Mouse (Mus musculus) lung, adult 2 months (tissue): ENCODE measurements around the gene Rpl7l1.
"Not testable (repeated sequence)": the region's sequence is repeated elsewhere in the genome, so short reads cannot be mapped to it uniquely, and the experiment has no call there.

ENCODE experiments used
- CTCF ChIP-seq: fragments of 200-500 bp; IDR thresholded peaks from 2 replicates; pipeline ENCODE4 v1.5.1; 2011; ENCODE audit warnings: mild to moderate bottlenecking, low read length, control low read depth; ENCODE audit not compliant: insufficient read depth
- POLR2A ChIP-seq: fragments of 200-500 bp; IDR thresholded peaks from 2 replicates; pipeline ENCODE4 v1.6.1; 2011; ENCODE audit warnings: low read depth, mild to moderate bottlenecking, control low read depth, low read length, borderline replicate concordance; ENCODE audit errors: extremely low read depth

DNA sequence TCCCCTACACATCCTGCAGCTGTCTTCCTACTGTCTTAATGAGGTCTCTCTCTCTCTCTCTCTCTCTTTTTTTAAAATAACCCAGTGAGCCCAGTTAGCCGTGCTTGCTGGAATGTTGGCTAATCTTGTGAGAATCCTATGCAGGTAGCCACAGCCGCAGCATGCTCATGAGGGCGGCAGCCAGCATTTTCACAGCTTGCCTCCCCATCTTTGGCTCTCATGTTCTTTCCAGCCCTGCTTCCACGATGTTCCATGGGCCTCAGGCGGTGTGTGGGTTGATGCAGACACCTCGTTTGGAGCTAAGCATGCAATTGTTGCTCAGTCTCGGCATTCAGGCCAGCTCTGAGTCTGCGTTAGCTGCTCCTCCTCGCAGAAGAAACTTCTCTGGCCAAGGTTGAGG lies 17.6 kb downstream of the Rpl7l1 start:
- TF ChIP-seq CTCF, POLR2A: not testable (repeated sequence)
